Mouse (Mus musculus): ENCODE results near the gene Cpt1c.

- TF ChIP-seq POLR2A (IDR thresholded peaks at IDR 0.05; ENCODE audit: low read depth, low read length): no peak
- no peak for TF ChIP-seq CTCF (conservative IDR thresholded peaks at IDR 0.05; ENCODE audit: insufficient read depth, insufficient read length, low read depth, low read length)
These were observed 20.4 kb downstream of the Cpt1c start for GRCm38 (mm10) chr7:44954091-44954885.
